ENCODE assay signal across 28 mouse cellular contexts in genomic region chr7:81536478-81536877, GRCm38 (mm10). TPM values are rescaled to one million over a fixed set of nuclear protein-coding genes. Genes with fewer than 3 reads are reported as not detected.
DNase-seq lines count a peak whose midpoint lies in the region; ATAC-seq and TF ChIP-seq lines count a peak whose summit lies in the region.
"Had no signal": no experiment of that assay in that cellular context is flagged by ENCODE, and none has a peak within 500 bp of the region (broad histone marks: within the 10 kb centered on the region; RNA-seq: fewer than 3 reads in every experiment).

No protein-coding gene starts in this region.

- no peaks in the 10 kb centered on the region for H3K79me2 ChIP-seq in myocyte (ENCODE audit: control insufficient read depth, insufficient read depth)

- no peaks in the 10 kb centered on the region for H3K9me3 ChIP-seq in midbrain, embryonic 11.5 days (ENCODE audit: control insufficient read depth, low read length)
- no peaks in the 10 kb centered on the region for H3K9me3 ChIP-seq in midbrain, embryonic 14.5 days (ENCODE audit: control insufficient read depth, low read length)
- no peaks in the 10 kb centered on the region for H3K9me3 ChIP-seq in hindbrain, postnatal 0 days (ENCODE audit: low read length)

- no peaks in the 10 kb centered on the region for H3K27me3 ChIP-seq in midbrain, embryonic 11.5 days (ENCODE audit: control insufficient read depth, insufficient read depth, low read length)
- H3K27me3 ChIP-seq in midbrain, embryonic 14.5 days (ENCODE audit: control insufficient read depth, insufficient read depth, low read length), result no peaks in the 10 kb centered on the region
- no peaks in the 10 kb centered on the region for H3K27me3 ChIP-seq in myocyte (ENCODE audit: control insufficient read depth, insufficient read depth, insufficient read length)
- no peaks in the 10 kb centered on the region for H3K27me3 ChIP-seq in hindbrain, postnatal 0 days (ENCODE audit: insufficient read depth, low read length)
- H3K27me3 ChIP-seq: CH12.LX, Patski had no signal

- no peak for TF ChIP-seq CTCF in hindbrain, postnatal 0 days (IDR thresholded peaks at IDR 0.05; ENCODE audit: low read depth)

- no peak overlapping the region for H3K4me2 ChIP-seq in midbrain, embryonic 11.5 days
- no peak overlapping the region for H3K4me2 ChIP-seq in midbrain, embryonic 14.5 days (ENCODE audit: low read length)
- H3K4me2 ChIP-seq in myocyte (ENCODE audit: low read depth), result no peak overlapping the region
- H3K4me2 ChIP-seq in hindbrain, postnatal 0 days (ENCODE audit: low read depth, low read length), result no peak overlapping the region

- no peak overlapping the region for H3K27ac ChIP-seq in midbrain, embryonic 11.5 days (ENCODE audit: low read depth, low read length)
- H3K27ac ChIP-seq in midbrain, embryonic 14.5 days (replicated peaks; ENCODE audit: low read depth, low read length), result no peak overlapping the region
- no peak overlapping the region for H3K27ac ChIP-seq in hindbrain, postnatal 0 days

- ATAC-seq in midbrain, embryonic 11.5 days (ENCODE audit: low FRiP score), result no peak
- ATAC-seq in midbrain, embryonic 14.5 days (ENCODE audit: low FRiP score, low TSS enrichment), result no peak
- ATAC-seq in hindbrain, postnatal 0 days, result no peak
- ATAC-seq in cerebellum, adult (ENCODE audit: insufficient number of reproducible peaks, low FRiP score, low TSS enrichment), result no peak
- ATAC-seq: activated CD4-positive, CD25-positive, alpha-beta regulatory T cell, adult 4 months; CD4-positive, CD25-positive, alpha-beta regulatory T cell, adult 4 months; Patski had no signal

- DNase-seq in midbrain, embryonic 11.5 days (ENCODE audit: low spot score, missing footprints), result peak; percentile 49
- DNase-seq in midbrain, embryonic 14.5 days, result no peak
- peak; percentile 96 for DNase-seq in fat pad, adult 2 months (ENCODE audit: extremely low read depth, low read depth, low spot score)
- peak; percentile 94 for DNase-seq in gonadal fat pad, adult 2 months (ENCODE audit: low read depth)
- DNase-seq in spleen, adult 18-20 months, result no peak
- DNase-seq in hindbrain, postnatal 0 days (ENCODE audit: low spot score), result no peak
- DNase-seq: adrenal gland, adult 2 months; adrenal gland, adult 8-10 months; adrenal gland, postnatal 10 days; adrenal gland, postnatal 14 days; adrenal gland, postnatal 25 days; adrenal gland, postnatal 36 days; B cell, adult 2 months; cerebellum, adult 11 months; cerebellum, adult 11-12 months; cerebellum, adult 18-20 months had no signal

- 93% methylated on average over 4 of the region's 4 CpGs for WGBS in midbrain, embryonic 11.5 days
- WGBS in midbrain, embryonic 14.5 days, result 95% methylated on average over 4 of the region's 4 CpGs
- 86% methylated on average over 4 of the region's 4 CpGs for WGBS in hindbrain, postnatal 0 days

- 0 out of 2 replicates have a peak, but pooled peaks cover 2% of the 10 kb centered on the region for H3K4me1 ChIP-seq in midbrain, embryonic 11.5 days (ENCODE audit: control insufficient read depth, insufficient read depth, low read length)
- H3K4me1 ChIP-seq in midbrain, embryonic 14.5 days (ENCODE audit: control insufficient read depth, insufficient read depth, low read length), result peaks cover 13% of the 10 kb centered on the region; the same call in 1 of the 2 replicates
- no peaks in the 10 kb centered on the region for H3K4me1 ChIP-seq in hindbrain, postnatal 0 days (ENCODE audit: insufficient read depth, low read length)

- TF ChIP-seq POLR2A in myocyte (IDR thresholded peaks at IDR 0.05; ENCODE audit: insufficient read length, low read depth), result no peak

- H3K4me3 ChIP-seq in midbrain, embryonic 11.5 days (ENCODE audit: low read depth, low read length), result no peak overlapping the region
- H3K4me3 ChIP-seq in midbrain, embryonic 14.5 days (replicated peaks; ENCODE audit: low read depth, low read length), result no peak overlapping the region
- no peak overlapping the region for H3K4me3 ChIP-seq in myocyte
- H3K4me3 ChIP-seq in hindbrain, postnatal 0 days (ENCODE audit: low read length), result no peak overlapping the region

- H3ac ChIP-seq in myocyte (ENCODE audit: control insufficient read depth, insufficient read length), result no peak overlapping the region

- peaks cover 12% of the 10 kb centered on the region; the same call in 1 of the 2 replicates for H3K36me3 ChIP-seq in midbrain, embryonic 11.5 days (ENCODE audit: control insufficient read depth, insufficient read depth, low read length)
- peaks cover 34% of the 10 kb centered on the region for H3K36me3 ChIP-seq in midbrain, embryonic 14.5 days (ENCODE audit: control insufficient read depth, insufficient read depth, low read length)
- peaks cover 11% of the 10 kb centered on the region for H3K36me3 ChIP-seq in myocyte (ENCODE audit: control insufficient read depth, insufficient read depth)
- H3K36me3 ChIP-seq in hindbrain, postnatal 0 days (ENCODE audit: insufficient read depth, low read length), result peaks cover 23% of the 10 kb centered on the region

- no peak overlapping the region for H3K9ac ChIP-seq in midbrain, embryonic 11.5 days (ENCODE audit: low read length)
- H3K9ac ChIP-seq in midbrain, embryonic 14.5 days (replicated peaks; ENCODE audit: low read length), result no peak overlapping the region
- no peak overlapping the region for H3K9ac ChIP-seq in hindbrain, postnatal 0 days (replicated peaks; ENCODE audit: low read length)

TF ChIP-seq in myocyte, 11 proteins besides CTCF, POLR2A, EP300 and RAD21:
- peak; percentile 13 for TF ChIP-seq POLR2AphosphoS2 (IDR thresholded peaks at IDR 0.05; ENCODE audit: insufficient read length, low read depth)
- no peak for TF ChIP-seq SRF (IDR thresholded peaks at IDR 0.05; ENCODE audit: control insufficient read depth, insufficient read length, low read depth)

RNA-seq across cellular contexts. Expression of gene Fsd2, which starts 30.3 kb away (rescaled TPM):
- 0.08 and 0.22 TPM in 2 replicates for polyA plus RNA-seq in midbrain, embryonic 11.5 days (2014; fragmentation: Nextera tagmentation; extraction: Ambion mirVana)
- polyA plus RNA-seq in midbrain, embryonic 14.5 days (2014; fragmentation: Nextera tagmentation; extraction: Ambion mirVana), result 0.07 and 0.20 TPM in 2 replicates
- polyA plus RNA-seq in gonadal fat pad, adult 2 months (2012; rRNA removed), result 5.7 and 11.2 TPM in 2 replicates
- polyA plus RNA-seq in myocyte (2012; fragmentation: generic; extraction: Trizol), result 4.8 TPM
- total RNA-seq in hindbrain, postnatal 0 days (2014; rRNA removed), result 0.18 and 0.31 TPM in 2 replicates
- polyA plus RNA-seq in hindbrain, postnatal 0 days (2015; fragmentation: Nextera tagmentation; extraction: Ambion mirVana), result 0.05 and 0.08 TPM in 2 replicates
- total RNA-seq: MEL had no signal
- polyA plus RNA-seq: C2C12, G1E, Patski had no signal

RNA-seq across cellular contexts. Expression of gene Whamm, which starts 34.6 kb away (rescaled TPM):
- 4.2 and 5.7 TPM in 2 replicates for polyA plus RNA-seq in midbrain, embryonic 11.5 days (2014; fragmentation: Nextera tagmentation; extraction: Ambion mirVana)
- 9.9 and 10.1 TPM in 2 replicates for polyA plus RNA-seq in midbrain, embryonic 14.5 days (2014; fragmentation: Nextera tagmentation; extraction: Ambion mirVana)
- polyA plus RNA-seq in gonadal fat pad, adult 2 months (2012; rRNA removed), result 19.1 and 21.6 TPM in 2 replicates
- polyA plus RNA-seq in myocyte (2012; fragmentation: generic; extraction: Trizol), result 4.0 TPM
- total RNA-seq in hindbrain, postnatal 0 days (2014; rRNA removed), result 5.1 and 6.2 TPM in 2 replicates
- polyA plus RNA-seq in hindbrain, postnatal 0 days (2015; fragmentation: Nextera tagmentation; extraction: Ambion mirVana), result 6.9 and 7.0 TPM in 2 replicates

RNA-seq across cellular contexts. Expression of gene BC048679, which starts 38.4 kb away (rescaled TPM):
- not detected in 2 replicates for polyA plus RNA-seq in midbrain, embryonic 11.5 days (2014; fragmentation: Nextera tagmentation; extraction: Ambion mirVana)
- polyA plus RNA-seq in midbrain, embryonic 14.5 days (2014; fragmentation: Nextera tagmentation; extraction: Ambion mirVana), result not detected in 2 replicates
- 1,383 and 1,595 TPM in 2 replicates for polyA plus RNA-seq in gonadal fat pad, adult 2 months (2012; rRNA removed)
- polyA plus RNA-seq in myocyte (2012; fragmentation: generic; extraction: Trizol), result not detected
- not detected in 2 replicates for total RNA-seq in hindbrain, postnatal 0 days (2014; rRNA removed)
- polyA plus RNA-seq in hindbrain, postnatal 0 days (2015; fragmentation: Nextera tagmentation; extraction: Ambion mirVana), result not detected in 2 replicates
- total RNA-seq: adrenal gland, adult 18-20 months; adrenal gland, adult 2 months; adrenal gland, adult 8-10 months; adrenal gland, postnatal 10 days; adrenal gland, postnatal 14 days; adrenal gland, postnatal 25 days; adrenal gland, postnatal 36 days; adrenal gland, postnatal 4 days; CH12.LX; G1E; MEL had no signal
- polyA plus RNA-seq: activated CD4-positive, CD25-positive, alpha-beta regulatory T cell, adult 4 months; adrenal gland, adult 2 months; brain, embryonic 14.5 days; C2C12; CD4-positive, CD25-positive, alpha-beta regulatory T cell, adult 4 months; G1E; Patski had no signal

RNA-seq across cellular contexts. Expression of gene Ap3b2, which starts 42.8 kb away (rescaled TPM):
- 33.4 and 34.4 TPM in 2 replicates for polyA plus RNA-seq in midbrain, embryonic 11.5 days (2014; fragmentation: Nextera tagmentation; extraction: Ambion mirVana)
- polyA plus RNA-seq in midbrain, embryonic 14.5 days (2014; fragmentation: Nextera tagmentation; extraction: Ambion mirVana), result 125 and 138 TPM in 2 replicates
- 45.8 and 49.7 TPM in 2 replicates for polyA plus RNA-seq in gonadal fat pad, adult 2 months (2012; rRNA removed)
- not detected for polyA plus RNA-seq in myocyte (2012; fragmentation: generic; extraction: Trizol)
- total RNA-seq in hindbrain, postnatal 0 days (2014; rRNA removed), result 208 and 231 TPM in 2 replicates
- 102 and 103 TPM in 2 replicates for polyA plus RNA-seq in hindbrain, postnatal 0 days (2015; fragmentation: Nextera tagmentation; extraction: Ambion mirVana)
- total RNA-seq: CH12.LX, MEL had no signal
- polyA plus RNA-seq: activated CD4-positive, CD25-positive, alpha-beta regulatory T cell, adult 4 months; C2C12; CD4-positive, CD25-positive, alpha-beta regulatory T cell, adult 4 months; G1E had no signal

Comparison
In these comparisons a context has a peak if more than half of its experiments do, and no peak if none do; other contexts are left out.
1. DNase-seq: peak in midbrain, embryonic 11.5 days (single experiment), fat pad, adult 2 months (single experiment) and gonadal fat pad, adult 2 months (single experiment); none in midbrain, embryonic 14.5 days (single experiment), spleen, adult 18-20 months (0 of 2) and hindbrain, postnatal 0 days (single experiment).
2. RNA of gene BC048679, which starts 38.4 kb away (polyA plus RNA-seq): 1,383 to 1,595 TPM in gonadal fat pad, adult 2 months; not detected in midbrain, embryonic 14.5 days, not detected in midbrain, embryonic 11.5 days, not detected in myocyte (single experiment) and not detected in hindbrain, postnatal 0 days; every median in the first group is over 1,000 times any median in the second.